Mouse (Mus musculus) midbrain, postnatal 0 days (tissue): ENCODE data around the gene Itgb5. TPM values are rescaled to one million over a fixed set of nuclear protein-coding genes. Genes with fewer than 3 reads are reported as not detected.

Source experiments
- ATAC-seq: fragments of 200-750 bp; cut with Nextera tagmentation; 2 replicates; pipeline ENCODE4 v1.8.0; 2017; ENCODE audit warnings: moderate number of reproducible peaks, mild to moderate bottlenecking, moderate TSS enrichment, moderate library complexity; ENCODE audit not compliant: low FRiP score
- DNase-seq: peaks from one replicate; pipeline ENCODE4 v3.0.0-alpha.2; 2015; ENCODE audit warnings: low spot score
- H3K27ac ChIP-seq: fragments of 300-500 bp; sonication (generic); 2 replicates; pipeline ENCODE4 v1.5.1; 2014; ENCODE audit warnings: low read depth, mild to moderate bottlenecking, low read length, mixed read lengths
- H3K27me3 ChIP-seq: fragments of 300-500 bp; sonication (generic); 2 replicates; pipeline ENCODE4 v1.6.1; 2014; ENCODE audit warnings: low read length, control low read depth, mixed read lengths; ENCODE audit not compliant: insufficient read depth
- H3K36me3 ChIP-seq: fragments of 300-500 bp; sonication (generic); 2 replicates; pipeline ENCODE4 v1.6.1; 2014; ENCODE audit warnings: low read length, control low read depth, mixed read lengths; ENCODE audit not compliant: insufficient read depth
- H3K4me1 ChIP-seq: fragments of 300-500 bp; sonication (generic); 2 replicates; pipeline ENCODE4 v1.6.1; 2014; ENCODE audit warnings: mild to moderate bottlenecking, control low read depth, antibody characterized with exemption, low read length, mixed read lengths; ENCODE audit not compliant: insufficient read depth
- H3K4me2 ChIP-seq: fragments of 300-500 bp; sonication (generic); 2 replicates; pipeline ENCODE4 v1.6.1; 2014; ENCODE audit warnings: low read depth, mild to moderate bottlenecking, low read length, mixed read lengths; ENCODE audit not compliant: poor library complexity, severe bottlenecking
- H3K4me3 ChIP-seq: fragments of 300-500 bp; sonication (generic); 2 replicates; pipeline ENCODE4 v1.5.1; 2014; ENCODE audit warnings: low read depth, mild to moderate bottlenecking, low read length, moderate library complexity
- H3K9ac ChIP-seq: fragments of 300-500 bp; sonication (generic); replicated peaks from 2 replicates; pipeline ENCODE4 v1.6.1; 2014; ENCODE audit warnings: mild to moderate bottlenecking, low read length, moderate library complexity, mixed read lengths; ENCODE audit not compliant: poor library complexity, severe bottlenecking
- H3K9me3 ChIP-seq: fragments of 300-500 bp; sonication (generic); 2 replicates; pipeline ENCODE4 v1.6.1; 2016; ENCODE audit warnings: low read length, control low read depth
- CTCF ChIP-seq: IDR thresholded peaks from 2 replicates; pipeline ENCODE4 v1.5.1; 2016; ENCODE audit warnings: antibody characterized with exemption, mild to moderate bottlenecking
- WGBS: fragments of 180-500 bp; shearing (Covaris S2); extraction: QIAGEN DNeasy Blood & Tissue Kit; methylation state at CpG from one replicate; pipeline ENCODE4 v1.1.7; 2014; 5-methylcytosine and 5-hydroxymethylcytosine counted together
- polyA plus RNA-seq: library from polyadenylated mRNA; unstranded; fragments of >200 nt; fragmentation: Nextera tagmentation; extraction: Ambion mirVana; gene quantifications from 2 replicates; pipeline ENCODE4 v1.2.1, GENCODE M21; 2015
- total RNA-seq: library from RNA; depleted of rRNA; stranded (reverse); fragments of >200 nt; gene quantifications from 2 replicates; pipeline ENCODE4 v1.2.3, GENCODE M21; 2014; rRNA removed

The Itgb5 gene
- total RNA-seq: 49.8 and 51.0 TPM in 2 replicates
- polyA plus RNA-seq: 22.9 and 24.3 TPM in 2 replicates

- Histone ChIP-seq H3K27ac (0 out of 2 replicates have a peak within 1 kb of the TSS, but pooled peaks have one; percentile 47), H3K4me1 (no peaks in the 10 kb centered on the region; the same call in none of the 2 replicates), H3K9ac (peak within 1 kb of the TSS; percentile 52), H3K36me3 (no peaks in the 10 kb centered on the region), H3K4me3 (peak within 1 kb of the TSS; percentile 75), H3K27me3 (peaks cover 32% of the 10 kb centered on the region), H3K9me3 (no peaks in the 10 kb centered on the region), H3K4me2 (peak within 1 kb of the TSS; percentile 99)
- DNase-seq (no peak), ATAC-seq (peak; percentile 61)
- under 1% methylated on average over 33 of the region's 43 CpGs for WGBS
- TF ChIP-seq CTCF: no peak
Measured at GRCm38 (mm10) chr16:33829301-33829831, at the start of gene Itgb5. TSS of gene Itgb5 (plus strand) at chr16:33829665.

GRCm38 (mm10) chr16:33781789-33782728 is 47.4 kb upstream of the Itgb5 start:
- DNase-seq (no peak), ATAC-seq (no peak)
- H3K9ac ChIP-seq: no peak overlapping the region
- H3K27ac ChIP-seq: no peak overlapping the region
- H3K4me1 ChIP-seq: no peaks in the 10 kb centered on the region
- H3K4me2 ChIP-seq: no peak overlapping the region
- no peak for TF ChIP-seq CTCF
- H3K9me3 ChIP-seq: no peaks in the 10 kb centered on the region
- no peak overlapping the region for H3K4me3 ChIP-seq
- H3K27me3 ChIP-seq: no peaks in the 10 kb centered on the region
- H3K36me3 ChIP-seq: no peaks in the 10 kb centered on the region
- 70% methylated on average over 5 of the region's 5 CpGs for WGBS

- Histone ChIP-seq H3K4me1 (no peaks in the 10 kb centered on the region), H3K36me3 (no peaks in the 10 kb centered on the region), H3K4me2 (no peak overlapping the region), H3K4me3 (no peak overlapping the region), H3K9me3 (no peaks in the 10 kb centered on the region), H3K9ac (no peak overlapping the region), H3K27ac (no peak overlapping the region), H3K27me3 (no peaks in the 10 kb centered on the region)
- TF ChIP-seq CTCF: no peak
- ATAC-seq: no peak
- WGBS: 89% methylated on average over 1 of the region's 1 CpGs
- no peak for DNase-seq
Measured at GRCm38 (mm10) chr16:33782729-33783091, 46.8 kb upstream of the Itgb5 start.

- Histone ChIP-seq H3K4me1 (no peaks in the 10 kb centered on the region), H3K27me3 (no peaks in the 10 kb centered on the region), H3K9me3 (no peaks in the 10 kb centered on the region), H3K9ac (no peak overlapping the region), H3K27ac (no peak overlapping the region), H3K4me3 (no peak overlapping the region), H3K4me2 (no peak overlapping the region), H3K36me3 (no peaks in the 10 kb centered on the region)
- 91% methylated on average over 1 of the region's 1 CpGs for WGBS
- TF ChIP-seq CTCF: no peak
- no peak for DNase-seq
- ATAC-seq: no peak
Measured at GRCm38 (mm10) chr16:33784547-33784946, 44.9 kb upstream of the Itgb5 start.

- ATAC-seq (no peak), DNase-seq (no peak)
- Histone ChIP-seq H3K4me3 (no peak overlapping the region), H3K9me3 (no peaks in the 10 kb centered on the region), H3K27ac (no peak overlapping the region), H3K4me2 (no peak overlapping the region), H3K36me3 (no peaks in the 10 kb centered on the region), H3K27me3 (no peaks in the 10 kb centered on the region), H3K4me1 (no peaks in the 10 kb centered on the region), H3K9ac (no peak overlapping the region)
- WGBS: 77% methylated on average over 8 of the region's 8 CpGs
- TF ChIP-seq CTCF: no peak
Measured at GRCm38 (mm10) chr16:33785092-33785704, 44.3 kb upstream of the Itgb5 start.
